Mouse (Mus musculus): ENCODE data around the gene Trim45. TPM values are rescaled to one million over a fixed set of nuclear protein-coding genes. Genes with fewer than 3 reads are reported as not detected.

Trim45 gene
- polyA plus RNA-seq, 1 experiment from 2014 or later = 5.0 TPM

DNA sequence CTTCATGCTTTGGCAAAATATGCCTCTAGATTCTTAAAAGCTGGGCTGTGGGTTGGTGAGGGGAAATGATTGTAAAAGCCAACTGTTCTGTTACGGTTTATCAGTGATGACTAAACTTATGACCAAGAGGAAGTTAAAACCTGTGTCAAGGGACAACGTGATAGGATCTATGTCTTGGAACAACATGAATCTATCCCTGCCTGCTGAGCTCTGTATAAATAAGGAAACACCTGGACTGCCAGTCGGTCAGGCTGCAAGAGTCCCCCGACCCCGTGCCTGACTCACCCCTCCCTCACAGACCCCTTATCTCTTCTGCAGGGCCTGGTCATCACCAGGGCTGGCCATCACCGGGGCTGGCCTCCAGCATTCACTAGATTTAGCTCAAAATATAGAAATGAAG, 15.9 kb upstream of the Trim45 start:
- Histone ChIP-seq H3K4me3 (ENCODE audit: low read depth, low read length) (no peak overlapping the region), H3K9me3 (ENCODE audit: control insufficient read depth, low read length) (no peaks in the 10 kb centered on the region), H3K4me1 (replicated peaks; ENCODE audit: control insufficient read depth, insufficient read depth, low read length) (no peaks in the 10 kb centered on the region), H3K4me2 (ENCODE audit: low read depth, low read length, severe bottlenecking) (no peak overlapping the region), H3K27me3 (ENCODE audit: control insufficient read depth, insufficient read depth, low read length) (no peaks in the 10 kb centered on the region), H3K9ac (ENCODE audit: low read length) (no peak overlapping the region), H3K27ac (ENCODE audit: low read depth, low read length) (no peak overlapping the region), H3K36me3 (ENCODE audit: control insufficient read depth, insufficient read depth, low read length) (no peaks in the 10 kb centered on the region)
- DNase-seq (ENCODE audit: low spot score) = no peak
- 83% methylated on average over 6 of the region's 6 CpGs for WGBS
- no peak for ATAC-seq (replicated peaks; ENCODE audit: low FRiP score)

DNA sequence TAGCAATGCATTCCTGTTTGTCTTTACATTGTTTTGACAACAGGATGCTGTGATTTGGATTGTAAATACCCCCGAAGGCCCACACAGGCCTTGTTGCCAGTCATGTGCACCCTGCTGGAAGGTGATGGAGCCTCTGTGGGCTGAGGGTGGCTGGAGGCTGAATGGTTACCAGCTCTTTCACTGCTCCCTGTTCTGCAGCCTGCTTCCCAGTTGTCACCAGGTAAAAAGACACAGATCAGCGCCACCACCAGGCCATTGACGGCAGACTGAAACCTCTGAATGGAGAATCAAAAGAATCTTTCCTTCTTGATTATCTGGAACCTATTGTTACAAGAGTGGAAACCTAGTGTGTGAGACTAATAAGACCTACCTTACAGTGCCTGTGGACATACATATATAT, 15.1 kb upstream of the Trim45 start:
- no peak overlapping the region for H3K27ac ChIP-seq (ENCODE audit: low read depth, low read length)
- no peaks in the 10 kb centered on the region for H3K9me3 ChIP-seq (ENCODE audit: control insufficient read depth, low read length)
- 34% methylated on average over 3 of the region's 3 CpGs for WGBS
- no peaks in the 10 kb centered on the region for H3K4me1 ChIP-seq (replicated peaks; ENCODE audit: control insufficient read depth, insufficient read depth, low read length)
- ATAC-seq (replicated peaks; ENCODE audit: low FRiP score) = no peak
- no peak overlapping the region for H3K4me3 ChIP-seq (ENCODE audit: low read depth, low read length)
- no peaks in the 10 kb centered on the region for H3K27me3 ChIP-seq (ENCODE audit: control insufficient read depth, insufficient read depth, low read length)
- H3K36me3 ChIP-seq (ENCODE audit: control insufficient read depth, insufficient read depth, low read length) = no peaks in the 10 kb centered on the region
- no peak for DNase-seq (ENCODE audit: low spot score)
- H3K4me2 ChIP-seq (ENCODE audit: low read depth, low read length, severe bottlenecking) = no peak overlapping the region
- no peak overlapping the region for H3K9ac ChIP-seq (ENCODE audit: low read length)

DNA sequence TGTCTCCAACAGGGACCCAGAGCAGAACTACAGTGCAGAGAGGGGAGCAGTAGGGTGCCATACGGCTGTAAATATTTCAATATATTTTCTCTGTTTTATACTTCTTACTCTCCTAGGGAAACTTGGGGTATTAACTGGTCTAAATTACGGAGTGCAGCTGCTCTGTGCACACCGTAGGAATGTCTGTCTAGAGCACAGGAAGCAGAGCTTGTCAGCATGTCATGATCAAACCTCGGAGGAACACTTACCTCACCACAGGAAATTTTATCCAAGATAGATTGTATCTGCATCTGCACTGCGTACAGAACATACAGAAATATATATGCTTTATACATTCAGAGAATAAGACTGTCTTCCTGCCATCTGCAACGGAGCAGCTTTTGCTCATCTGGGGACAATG, 13.4 kb upstream of the Trim45 start:
- ATAC-seq (replicated peaks; ENCODE audit: low FRiP score) (no peak), DNase-seq (ENCODE audit: low spot score) (no peak)
- Histone ChIP-seq H3K4me3 (ENCODE audit: low read depth, low read length) (no peak overlapping the region), H3K27me3 (ENCODE audit: control insufficient read depth, insufficient read depth, low read length) (no peaks in the 10 kb centered on the region), H3K4me1 (replicated peaks; ENCODE audit: control insufficient read depth, insufficient read depth, low read length) (no peaks in the 10 kb centered on the region), H3K36me3 (ENCODE audit: control insufficient read depth, insufficient read depth, low read length) (no peaks in the 10 kb centered on the region), H3K9ac (ENCODE audit: low read length) (no peak overlapping the region), H3K9me3 (ENCODE audit: control insufficient read depth, low read length) (no peaks in the 10 kb centered on the region), H3K4me2 (ENCODE audit: low read depth, low read length, severe bottlenecking) (no peak overlapping the region), H3K27ac (ENCODE audit: low read depth, low read length) (no peak overlapping the region)
- 77% methylated on average over 6 of the region's 6 CpGs for WGBS

DNA sequence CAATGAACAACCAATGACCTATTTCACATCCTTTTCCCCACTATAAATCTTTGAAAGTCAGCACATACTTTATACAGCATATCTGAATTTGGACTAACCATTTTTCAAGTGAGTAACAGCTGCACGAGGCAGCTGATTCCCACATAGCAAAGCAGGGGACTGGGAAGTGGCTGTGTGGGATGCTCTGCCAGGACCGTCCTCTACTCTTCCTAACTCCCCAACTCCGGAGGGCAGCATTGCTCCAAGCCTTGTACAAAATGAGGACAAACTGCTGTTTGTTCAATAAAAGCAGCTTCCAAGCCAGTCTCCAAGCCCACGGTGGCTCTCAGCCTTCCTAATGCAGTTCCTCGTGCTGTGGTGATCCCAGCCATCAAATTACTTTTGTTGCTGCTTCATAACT, 11.4 kb upstream of the Trim45 start:
- H3K4me2 ChIP-seq (ENCODE audit: low read depth, low read length, severe bottlenecking) = no peak overlapping the region
- H3K36me3 ChIP-seq (ENCODE audit: control insufficient read depth, insufficient read depth, low read length) = no peaks in the 10 kb centered on the region
- no peaks in the 10 kb centered on the region for H3K9me3 ChIP-seq (ENCODE audit: control insufficient read depth, low read length)
- no peak overlapping the region for H3K9ac ChIP-seq (ENCODE audit: low read length)
- ATAC-seq (replicated peaks; ENCODE audit: low FRiP score) (no peak), DNase-seq (ENCODE audit: low spot score) (no peak)
- no peaks in the 10 kb centered on the region for H3K4me1 ChIP-seq (replicated peaks; ENCODE audit: control insufficient read depth, insufficient read depth, low read length)
- H3K4me3 ChIP-seq (ENCODE audit: low read depth, low read length) = no peak overlapping the region
- H3K27ac ChIP-seq (ENCODE audit: low read depth, low read length) = no peak overlapping the region
- 70% methylated on average over 5 of the region's 5 CpGs for WGBS
- H3K27me3 ChIP-seq (ENCODE audit: control insufficient read depth, insufficient read depth, low read length) = no peaks in the 10 kb centered on the region

DNA sequence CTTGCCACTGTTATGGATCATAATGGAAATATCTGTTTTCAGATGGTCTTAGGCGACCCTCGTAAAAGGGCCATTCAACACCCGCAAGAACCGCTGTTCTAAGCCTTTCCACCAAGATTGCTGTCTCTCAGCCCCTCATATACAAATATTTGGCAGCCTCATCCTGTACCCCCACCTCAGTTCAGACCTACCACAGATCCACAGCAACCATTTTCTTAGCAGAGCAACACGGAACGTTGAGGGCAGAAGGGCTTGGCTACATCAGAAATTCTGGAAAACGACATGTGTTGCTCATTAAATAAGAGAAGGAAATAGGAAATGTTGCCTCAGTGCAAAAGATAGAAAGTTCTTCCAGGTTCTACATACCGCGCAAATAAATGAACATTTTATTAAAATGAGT, 11.0 kb upstream of the Trim45 start:
- no peak overlapping the region for H3K27ac ChIP-seq (ENCODE audit: low read depth, low read length)
- H3K4me3 ChIP-seq (ENCODE audit: low read depth, low read length) = no peak overlapping the region
- no peaks in the 10 kb centered on the region for H3K36me3 ChIP-seq (ENCODE audit: control insufficient read depth, insufficient read depth, low read length)
- H3K4me2 ChIP-seq (ENCODE audit: low read depth, low read length, severe bottlenecking) = no peak overlapping the region
- no peaks in the 10 kb centered on the region for H3K9me3 ChIP-seq (ENCODE audit: control insufficient read depth, low read length)
- no peaks in the 10 kb centered on the region for H3K4me1 ChIP-seq (replicated peaks; ENCODE audit: control insufficient read depth, insufficient read depth, low read length)
- DNase-seq (ENCODE audit: low spot score) = no peak
- ATAC-seq (replicated peaks; ENCODE audit: low FRiP score) = no peak
- WGBS = 85% methylated on average over 9 of the region's 9 CpGs
- no peak overlapping the region for H3K9ac ChIP-seq (ENCODE audit: low read length)
- no peaks in the 10 kb centered on the region for H3K27me3 ChIP-seq (ENCODE audit: control insufficient read depth, insufficient read depth, low read length)

DNA sequence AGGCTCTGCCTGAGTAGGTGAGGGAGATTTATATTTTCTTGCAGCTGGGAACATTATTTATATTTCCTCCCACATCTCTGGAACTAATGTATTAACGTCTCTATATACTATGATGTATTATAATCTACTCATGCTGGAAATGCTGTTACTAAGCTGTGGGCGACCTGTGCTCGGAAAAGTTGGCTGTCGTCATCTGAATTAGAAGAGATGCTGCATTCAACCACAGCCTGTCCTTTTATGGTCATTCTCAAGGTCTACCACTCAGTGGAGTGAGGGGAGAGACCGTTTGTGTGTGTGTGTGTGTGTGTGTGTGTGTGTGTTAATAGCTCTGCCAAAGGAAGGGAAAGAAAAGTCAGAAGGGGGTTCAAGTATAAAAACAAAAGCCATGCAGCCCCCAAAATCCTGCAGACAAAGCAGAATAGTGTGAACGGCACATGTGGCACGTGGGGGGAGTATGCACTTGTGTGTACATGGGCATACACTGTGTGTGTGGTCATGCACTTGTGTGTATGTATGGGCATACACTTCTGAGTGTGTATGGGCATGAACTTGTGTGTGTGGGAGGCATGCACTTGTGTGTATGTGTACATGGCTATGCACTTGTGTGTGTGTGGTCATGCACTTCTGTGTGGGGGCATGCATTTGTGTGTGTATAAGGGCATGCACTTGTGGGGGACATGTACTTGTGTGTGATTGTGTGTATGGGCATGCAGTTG, 10.3 kb upstream of the Trim45 start:
- ATAC-seq (replicated peaks; ENCODE audit: low FRiP score) (no peak), DNase-seq (ENCODE audit: low spot score) (no peak)
- no peak overlapping the region for H3K27ac ChIP-seq (ENCODE audit: low read depth, low read length)
- H3K9me3 ChIP-seq (ENCODE audit: control insufficient read depth, low read length) = no peaks in the 10 kb centered on the region
- 84% methylated on average over 7 of the region's 7 CpGs for WGBS
- H3K4me2 ChIP-seq (ENCODE audit: low read depth, low read length, severe bottlenecking) = no peak overlapping the region
- H3K36me3 ChIP-seq (ENCODE audit: control insufficient read depth, insufficient read depth, low read length) = no peaks in the 10 kb centered on the region
- H3K27me3 ChIP-seq (ENCODE audit: control insufficient read depth, insufficient read depth, low read length) = no peaks in the 10 kb centered on the region
- H3K9ac ChIP-seq (ENCODE audit: low read length) = no peak overlapping the region
- H3K4me1 ChIP-seq (replicated peaks; ENCODE audit: control insufficient read depth, insufficient read depth, low read length) = no peaks in the 10 kb centered on the region
- H3K4me3 ChIP-seq (ENCODE audit: low read depth, low read length) = no peak overlapping the region

DNA sequence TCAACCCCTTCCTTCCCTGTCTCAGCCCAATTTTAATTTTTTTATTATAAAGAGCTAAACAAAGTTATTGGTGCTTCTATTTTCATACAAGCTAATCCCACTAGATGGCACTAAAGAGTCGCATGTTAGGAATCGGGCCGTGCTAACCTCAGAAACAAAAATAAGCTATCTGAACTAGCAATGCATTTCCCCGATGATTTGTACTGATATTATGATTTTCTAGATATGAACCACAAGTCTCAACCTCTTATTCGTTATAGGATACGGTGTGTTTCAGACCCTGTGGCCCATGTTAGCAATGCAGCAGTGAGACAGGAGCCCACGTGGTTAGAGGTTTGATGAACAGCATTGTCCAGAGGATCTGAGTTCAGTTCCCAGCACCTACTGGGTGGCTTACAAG, 5.2 kb upstream of the Trim45 start:
- Histone ChIP-seq H3K4me3 (ENCODE audit: low read depth, low read length) (no peak overlapping the region), H3K4me2 (ENCODE audit: low read depth, low read length, severe bottlenecking) (no peak overlapping the region), H3K27ac (ENCODE audit: low read depth, low read length) (no peak overlapping the region), H3K9me3 (ENCODE audit: control insufficient read depth, low read length) (no peaks in the 10 kb centered on the region), H3K36me3 (ENCODE audit: control insufficient read depth, insufficient read depth, low read length) (no peaks in the 10 kb centered on the region), H3K27me3 (ENCODE audit: control insufficient read depth, insufficient read depth, low read length) (no peaks in the 10 kb centered on the region), H3K4me1 (replicated peaks; ENCODE audit: control insufficient read depth, insufficient read depth, low read length) (0 out of 2 replicates have a peak, but pooled peaks cover 2% of the 10 kb centered on the region), H3K9ac (ENCODE audit: low read length) (no peak overlapping the region)
- WGBS = 26% methylated on average over 7 of the region's 7 CpGs
- no peak for ATAC-seq (replicated peaks; ENCODE audit: low FRiP score)
- no peak for DNase-seq (ENCODE audit: low spot score)

DNA sequence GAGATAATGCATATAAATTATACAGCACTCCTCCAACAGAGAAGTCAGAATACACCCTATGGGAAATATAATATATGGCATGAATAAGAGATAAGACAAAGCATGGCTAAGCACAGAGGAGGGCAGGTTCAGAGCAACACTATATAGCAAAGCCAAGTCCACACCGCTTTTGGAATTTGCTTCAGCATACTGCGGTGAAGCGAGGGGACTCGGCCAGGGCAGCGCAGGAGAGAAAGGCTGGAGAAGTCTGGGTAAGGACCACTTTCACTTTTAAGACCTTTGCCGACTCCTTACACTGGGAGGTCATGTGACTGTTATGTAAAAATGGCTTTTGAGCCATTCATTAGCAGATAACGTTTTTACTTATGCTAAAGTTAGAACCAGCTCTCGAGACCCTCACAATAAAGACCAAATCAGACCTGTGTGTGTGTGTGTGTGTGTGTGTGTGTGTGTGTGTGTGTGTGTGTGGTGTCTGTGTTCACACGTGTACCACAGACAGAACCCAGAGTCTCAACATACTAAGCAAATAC, 1.3 kb upstream of the Trim45 start:
- Histone ChIP-seq H3K27me3 (ENCODE audit: control insufficient read depth, insufficient read depth, low read length) (no peaks in the 10 kb centered on the region), H3K9ac (ENCODE audit: low read length) (no peak overlapping the region), H3K36me3 (ENCODE audit: control insufficient read depth, insufficient read depth, low read length) (no peaks in the 10 kb centered on the region), H3K4me1 (replicated peaks; ENCODE audit: control insufficient read depth, insufficient read depth, low read length) (peaks cover 4% of the 10 kb centered on the region), H3K4me2 (ENCODE audit: low read depth, low read length, severe bottlenecking) (no peak overlapping the region), H3K9me3 (ENCODE audit: control insufficient read depth, low read length) (no peaks in the 10 kb centered on the region), H3K4me3 (ENCODE audit: low read depth, low read length) (no peak overlapping the region), H3K27ac (ENCODE audit: low read depth, low read length) (no peak overlapping the region)
- DNase-seq (ENCODE audit: low spot score) (no peak), ATAC-seq (replicated peaks; ENCODE audit: low FRiP score) (no peak)
- 81% methylated on average over 9 of the region's 9 CpGs for WGBS
